Comparison of ENCODE assay signal across 19 mouse cellular contexts in genomic region chr13:99489998-99490397, GRCm38 (mm10).
"Had no signal": no experiment of that assay in that cellular context is flagged by ENCODE, and none has a peak within 500 bp of the region (broad histone marks: within the 10 kb centered on the region; RNA-seq: fewer than 3 reads in every experiment).

No protein-coding gene starts in this region.

- H3K4me1 ChIP-seq: liver, embryonic 15.5 days; megakaryocyte, embryonic 14.5 days had no signal

- DNase-seq: liver, postnatal 0 days; lung, adult 2 months; lung, postnatal 14 days; lung, postnatal 36 days; retina, postnatal 1 day; right cerebral cortex, adult 18-20 months; right cerebral cortex, postnatal 25 days; right cerebral cortex, postnatal 4 days; spleen, adult 18-20 months; thymus, adult 18-20 months; thymus, postnatal 36 days had no signal

- H3K4me3 ChIP-seq: liver, embryonic 15.5 days; lung, embryonic 15.5 days; megakaryocyte, embryonic 14.5 days; midbrain, embryonic 13.5 days; midbrain, embryonic 15.5 days; neural tube, embryonic 13.5 days; neural tube, embryonic 15.5 days had no signal

- H3K27ac ChIP-seq: liver, embryonic 15.5 days; lung, embryonic 15.5 days; macrophage; midbrain, embryonic 13.5 days; midbrain, embryonic 15.5 days; neural tube, embryonic 13.5 days; neural tube, embryonic 15.5 days had no signal
